ENCODE assay signal across 17 mouse cellular contexts in the genomic region with DNA sequence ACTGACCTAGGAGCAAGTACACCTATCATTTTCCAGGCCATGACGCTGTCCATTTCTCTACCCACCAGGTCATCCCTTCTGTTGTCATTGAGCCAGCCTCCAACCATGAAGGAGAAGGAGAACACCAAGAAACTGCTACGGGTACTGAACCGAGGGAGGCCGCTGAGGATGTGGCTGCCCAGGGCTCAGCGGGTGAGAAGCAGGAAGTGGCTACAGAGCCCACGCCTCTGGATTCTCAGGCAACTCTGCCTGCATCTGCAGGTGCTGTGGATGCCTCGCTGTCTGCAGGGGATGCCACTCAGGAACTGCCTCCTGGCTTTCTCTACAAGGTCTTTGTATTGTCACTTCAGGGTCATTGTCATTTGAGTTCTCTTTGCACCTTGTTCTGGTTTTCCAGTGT.
DNase-seq lines count a peak whose midpoint lies in the region; ATAC-seq and TF ChIP-seq lines count a peak whose summit lies in the region.
"Had no signal": no experiment of that assay in that cellular context is flagged by ENCODE, and none has a peak within 500 bp of the region (broad histone marks: within the 10 kb centered on the region; RNA-seq: fewer than 3 reads in every experiment).

No protein-coding gene starts in this region.

- H3K9ac ChIP-seq in CH12.LX (ENCODE audit: insufficient read depth, low read depth), result no peak overlapping the region
- H3K9ac ChIP-seq: forebrain, embryonic 15.5 days; heart, embryonic 12.5 days; liver, embryonic 14.5 days; neural tube, embryonic 12.5 days; stomach, embryonic 15.5 days had no signal

- peaks cover 0 to 5% of the 10 kb centered on the region in 2 experiments; a peak in 3 of 4 replicates for H3K4me1 ChIP-seq in CH12.LX (ENCODE audit: control insufficient read depth in 1 of 2, insufficient read depth in 2 of 2)
- H3K4me1 ChIP-seq: forebrain, embryonic 15.5 days; neural tube, embryonic 12.5 days; stomach, embryonic 15.5 days had no signal

- no peak for TF ChIP-seq POLR2A in CH12.LX (IDR thresholded peaks at IDR 0.05; ENCODE audit: low read depth, low read length)

- H3K4me2 ChIP-seq in CH12.LX (ENCODE audit: insufficient read depth, low read depth, poor library complexity, severe bottlenecking), result no peak overlapping the region
- H3K4me2 ChIP-seq: forebrain, embryonic 15.5 days; heart, embryonic 12.5 days; neural tube, embryonic 12.5 days; stomach, embryonic 15.5 days had no signal

- no peak for TF ChIP-seq CTCF in CH12.LX (conservative IDR thresholded peaks at IDR 0.05 in 1 of 2, IDR thresholded peaks at IDR 0.05 in 1 of 2; ENCODE audit: low read depth in 2 of 2, low read length in 2 of 2)

- in situ Hi-C loops in CH12.LX (cut with MboI; ENCODE audit: low pct_ligation_motif_present, low pct_unique_long_range_greater_than_20kb, low sequenced_read_pairs), result no loop called here

- no peak for TF ChIP-seq EP300 in CH12.LX (IDR thresholded peaks at IDR 0.05; ENCODE audit: low read length)

- no peaks in the 10 kb centered on the region for H3K27me3 ChIP-seq in CH12.LX (replicated peaks)
- H3K27me3 ChIP-seq: forebrain, embryonic 15.5 days; heart, embryonic 12.5 days; neural tube, embryonic 12.5 days; stomach, embryonic 15.5 days had no signal

- no peak overlapping the region for H3K4me3 ChIP-seq in CH12.LX (replicated peaks in 1 of 3; ENCODE audit: low read depth in 2 of 3, low read length in 2 of 3, poor library complexity in 1 of 3)
- H3K4me3 ChIP-seq: forebrain, embryonic 15.5 days; heart, embryonic 12.5 days; left cerebral cortex, adult 2 months; neural tube, embryonic 12.5 days; stomach, embryonic 15.5 days had no signal

- no peaks in the 10 kb centered on the region for H3K9me3 ChIP-seq in CH12.LX (replicated peaks; ENCODE audit: low read length)
- H3K9me3 ChIP-seq: forebrain, embryonic 15.5 days; heart, embryonic 12.5 days; neural tube, embryonic 12.5 days; stomach, embryonic 15.5 days had no signal

- DNase-seq in CH12.LX (ENCODE audit: extremely low read depth) (peak; percentile 15), ZHBTc4 (ENCODE audit: low read depth, low spot score) (peak; percentile 35)
- peak; percentile 59 for DNase-seq in thymus, postnatal 14 days
- no peak for DNase-seq in cerebellum, adult 11-12 months
- no peak for DNase-seq in heart, postnatal 4 days
- no peak for DNase-seq in layer of hippocampus, postnatal 25 days (ENCODE audit: extremely low spot score in 1 of 2, low spot score in 1 of 2)
- no peak for DNase-seq in layer of hippocampus, adult 9-11 months
- DNase-seq: cerebellum, postnatal 10 days; embryo, embryonic 11 days; lung, postnatal 10 days had no signal

- no peak for TF ChIP-seq RAD21 in CH12.LX (IDR thresholded peaks at IDR 0.05; ENCODE audit: low read depth, low read length)

- peak; percentile 57; the same call in 1 of the 2 replicates for ATAC-seq in megakaryocyte progenitor cell, adult 5-6 weeks (replicated peaks; ENCODE audit: poor library complexity)
- ATAC-seq: forebrain, embryonic 15.5 days had no signal

- H3K36me3 ChIP-seq in CH12.LX (replicated peaks in 1 of 2; ENCODE audit: control insufficient read depth in 1 of 2, insufficient read depth in 1 of 2, low read length in 1 of 2), result no peaks in the 10 kb centered on the region
- H3K36me3 ChIP-seq: forebrain, embryonic 15.5 days; heart, embryonic 12.5 days; neural tube, embryonic 12.5 days; stomach, embryonic 15.5 days had no signal

- dilution Hi-C loops in CH12.LX (cut with MboI; ENCODE audit: extremely low pct_ligation_motif_present, extremely low pct_unique_long_range_greater_than_20kb, low sequenced_read_pairs), result no loop called here

- H3K27ac ChIP-seq in CH12.LX (ENCODE audit: insufficient read depth, low read depth), result no peak overlapping the region
- H3K27ac ChIP-seq: forebrain, embryonic 15.5 days; left cerebral cortex, adult 2 months; liver, embryonic 14.5 days; neural tube, embryonic 12.5 days; stomach, embryonic 15.5 days had no signal

- no peaks in the 10 kb centered on the region for H3K79me2 ChIP-seq in CH12.LX (replicated peaks; ENCODE audit: control insufficient read depth, extremely low read depth, insufficient read depth, poor library complexity, severe bottlenecking)

TF ChIP-seq in CH12.LX, 34 proteins besides CTCF, POLR2A, EP300 and RAD21:
- TF ChIP-seq ZMIZ1 (IDR thresholded peaks at IDR 0.05; ENCODE audit: low read depth, low read length) (no peak), ELF1 (IDR thresholded peaks at IDR 0.05; ENCODE audit: low read depth, low read length) (no peak), MAFK (IDR thresholded peaks at IDR 0.05; ENCODE audit: insufficient replicate concordance, low read length) (no peak), SIN3A (IDR thresholded peaks at IDR 0.05; ENCODE audit: low read length) (no peak), MAX (IDR thresholded peaks at IDR 0.05; ENCODE audit: low read length) (no peak), USF1 (IDR thresholded peaks at IDR 0.05; ENCODE audit: low read depth, low read length) (no peak), RCOR1 (conservative IDR thresholded peaks at IDR 0.05; ENCODE audit: low read depth, low read length) (no peak), UBTF (IDR thresholded peaks at IDR 0.05; ENCODE audit: low read depth, low read length) (no peak), HCFC1 (IDR thresholded peaks at IDR 0.05; ENCODE audit: low read depth, low read length) (no peak), ZNF384 (IDR thresholded peaks at IDR 0.05; ENCODE audit: low read depth, low read length) (no peak), NELFE (IDR thresholded peaks at IDR 0.05; ENCODE audit: low read depth, low read length) (no peak), JUN (IDR thresholded peaks at IDR 0.05; ENCODE audit: insufficient read depth, low read depth, low read length) (no peak), NRF1 (IDR thresholded peaks at IDR 0.05; ENCODE audit: low read depth, low read length) (no peak), POLR2AphosphoS2 (IDR thresholded peaks at IDR 0.05; ENCODE audit: low read depth, low read length) (no peak), ETS1 (conservative IDR thresholded peaks at IDR 0.05; ENCODE audit: low read depth, low read length) (no peak), IRF4 (IDR thresholded peaks at IDR 0.05; ENCODE audit: low read depth, low read length) (no peak), PAX5 (IDR thresholded peaks at IDR 0.05; ENCODE audit: low read length) (no peak), BHLHE40 (IDR thresholded peaks at IDR 0.05; ENCODE audit: low read depth, low read length) (no peak), GABPA (IDR thresholded peaks at IDR 0.05; ENCODE audit: insufficient replicate concordance, low read depth, low read length) (no peak)

Comparison
In these comparisons a context has a peak if more than half of its experiments do, and no peak if none do; other contexts are left out.
1. DNase-seq: peak in CH12.LX (single experiment), ZHBTc4 (single experiment) and thymus, postnatal 14 days (single experiment); none in cerebellum, adult 11-12 months (single experiment), heart, postnatal 4 days (single experiment), layer of hippocampus, postnatal 25 days (0 of 2) and layer of hippocampus, adult 9-11 months (single experiment).